In genomic region chr9:63969467-63969866, GRCm38 (mm10) we compare ENCODE assay signal across 12 mouse cellular contexts. TPM values are rescaled to one million over a fixed set of nuclear protein-coding genes. Genes with fewer than 3 reads are reported as not detected.
A peak's percentile ranks its signal among the peaks of the same experiment; 100 is the strongest.
DNase-seq lines count a peak whose midpoint lies in the region; ATAC-seq lines count a peak whose summit lies in the region.
"Had no signal": no experiment of that assay in that cellular context is flagged by ENCODE, and none has a peak within 500 bp of the region (broad histone marks: within the 10 kb centered on the region; RNA-seq: fewer than 3 reads in every experiment).

No protein-coding gene starts in this region.

- 75% methylated on average over 10 of the region's 10 CpGs for WGBS in heart, embryonic 12.5 days
- 75% methylated on average over 10 of the region's 10 CpGs for WGBS in limb, embryonic 13.5 days

- no peak overlapping the region for H3K4me3 ChIP-seq in heart, embryonic 12.5 days
- peak overlapping the region; percentile 40 for H3K4me3 ChIP-seq in brown adipose tissue, adult 24 weeks (ENCODE audit: insufficient read depth, low read depth, low read length)
- H3K4me3 ChIP-seq in limb, embryonic 13.5 days, result no peak overlapping the region

- H3K9ac ChIP-seq in heart, embryonic 12.5 days, result peak overlapping the region; percentile 40; the same call in 1 of the 2 replicates
- H3K9ac ChIP-seq in limb, embryonic 13.5 days, result no peak overlapping the region
- H3K9ac ChIP-seq: hindbrain, embryonic 14.5 days had no signal

- no peak for ATAC-seq in heart, embryonic 12.5 days (ENCODE audit: insufficient number of reproducible peaks, low FRiP score)
- no peak for ATAC-seq in limb, embryonic 13.5 days (ENCODE audit: low FRiP score, low read depth)

- peak overlapping the region; percentile 55 for H3K4me2 ChIP-seq in heart, embryonic 12.5 days
- no peak overlapping the region for H3K4me2 ChIP-seq in limb, embryonic 13.5 days (replicated peaks)
- H3K4me2 ChIP-seq: hindbrain, embryonic 14.5 days had no signal

- H3K27me3 ChIP-seq in heart, embryonic 12.5 days (replicated peaks), result no peaks in the 10 kb centered on the region
- H3K27me3 ChIP-seq in limb, embryonic 13.5 days, result no peaks in the 10 kb centered on the region

- H3K4me1 ChIP-seq in heart, embryonic 12.5 days (replicated peaks), result peaks cover 98% of the 10 kb centered on the region
- peaks cover 68% of the 10 kb centered on the region for H3K4me1 ChIP-seq in brown adipose tissue, adult 24 weeks (ENCODE audit: control insufficient read depth, insufficient read depth, insufficient read length, low read length)
- H3K4me1 ChIP-seq in limb, embryonic 13.5 days, result peaks cover 95% of the 10 kb centered on the region

- H3K36me3 ChIP-seq in heart, embryonic 12.5 days, result peaks cover 14% of the 10 kb centered on the region
- peaks cover 14% of the 10 kb centered on the region for H3K36me3 ChIP-seq in limb, embryonic 13.5 days

- H3K9me3 ChIP-seq in heart, embryonic 12.5 days (replicated peaks), result no peaks in the 10 kb centered on the region
- H3K9me3 ChIP-seq in limb, embryonic 13.5 days, result no peaks in the 10 kb centered on the region

- H3K27ac ChIP-seq in heart, embryonic 12.5 days (ENCODE audit: poor library complexity, severe bottlenecking), result peak overlapping the region; percentile 90
- H3K27ac ChIP-seq in brown adipose tissue, adult 24 weeks (replicated peaks; ENCODE audit: low read depth, low read length), result peak overlapping the region; percentile 96
- H3K27ac ChIP-seq in limb, embryonic 13.5 days, result peak overlapping the region; percentile 65; the same call in 1 of the 2 replicates
- H3K27ac ChIP-seq: hindbrain, embryonic 14.5 days; macrophage had no signal

- DNase-seq in heart, adult 18-20 months, result no peak
- peak; percentile 16 for DNase-seq in kidney, postnatal 10 days
- DNase-seq in kidney, adult 8-10 months, result no peak
- no peak for DNase-seq in embryo, embryonic 10 days (ENCODE audit: low spot score)
- no peak for DNase-seq in layer of hippocampus, adult 9-11 months
- DNase-seq: cerebellum, postnatal 14 days; thymus, postnatal 25 days had no signal

RNA-seq across cellular contexts. Expression of gene Smad6, which starts 52.4 kb away (rescaled TPM):
- 56.2 and 62.8 TPM in 2 replicates for polyA plus RNA-seq in heart, embryonic 12.5 days (2016; fragmentation: Nextera tagmentation; extraction: Ambion mirVana)
- 10 to 100 TPM in 1 of 2 experiments, 1 to 10 TPM in 1; 9.0 to 11.3 TPM for total RNA-seq in heart, adult 18-20 months (2021)
- polyA plus RNA-seq in brown adipose tissue, adult 24 weeks (2012; ENCODE audit: insufficient read depth, insufficient read length, missing spikeins), result 5.3 and 14.8 TPM in 2 replicates
- polyA plus RNA-seq in limb, embryonic 13.5 days (2015; fragmentation: Nextera tagmentation; extraction: Ambion mirVana), result 10.8 and 11.0 TPM in 2 replicates
